Mouse (Mus musculus) gastrocnemius, postnatal 10 days (tissue): ENCODE data around the gene Gtf2f2. TPM values are rescaled to one million over a fixed set of nuclear protein-coding genes. Genes with fewer than 3 reads are reported as not detected.
"Not testable (repeated sequence)": the region's sequence is repeated elsewhere in the genome, so short reads cannot be mapped to it uniquely, and the experiment has no call there.

Experiments
- DNase-seq: peaks from one replicate; pipeline ENCODE4 v3.0.0; 2021; ENCODE audit warnings: mixed read lengths
- total RNA-seq, 2 experiments: library from RNA; stranded (reverse); gene quantifications; 2 replicates each; pipeline ENCODE4 v1.2.3; 2021

Gtf2f2 gene
- total RNA-seq, 2 experiments from 2014 or later: 14.2 to 14.9 TPM

- no peak for DNase-seq
These were observed 12.6 kb downstream of the Gtf2f2 start for GRCm38 (mm10) chr14:75998082-75998481.

DNA sequence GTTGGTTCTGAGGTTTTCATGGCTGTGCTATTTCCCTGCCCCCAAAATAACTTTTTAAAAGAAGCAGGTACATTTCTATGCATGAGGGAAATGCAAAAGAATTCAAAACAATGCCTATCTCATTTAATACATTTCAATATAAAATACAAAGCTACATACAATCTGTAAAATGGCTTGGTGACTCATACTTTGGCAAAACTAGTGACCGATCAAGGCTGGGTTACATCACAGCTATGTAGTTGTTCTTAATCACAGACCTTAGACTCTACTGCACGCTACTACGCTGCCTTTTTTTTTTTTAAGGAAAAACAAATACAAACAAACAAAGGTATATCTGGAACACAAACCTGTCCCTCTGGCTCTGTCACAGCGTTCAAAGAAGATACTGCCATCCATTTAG, 18.3 kb downstream of the Gtf2f2 start:
- no peak for DNase-seq

DNA sequence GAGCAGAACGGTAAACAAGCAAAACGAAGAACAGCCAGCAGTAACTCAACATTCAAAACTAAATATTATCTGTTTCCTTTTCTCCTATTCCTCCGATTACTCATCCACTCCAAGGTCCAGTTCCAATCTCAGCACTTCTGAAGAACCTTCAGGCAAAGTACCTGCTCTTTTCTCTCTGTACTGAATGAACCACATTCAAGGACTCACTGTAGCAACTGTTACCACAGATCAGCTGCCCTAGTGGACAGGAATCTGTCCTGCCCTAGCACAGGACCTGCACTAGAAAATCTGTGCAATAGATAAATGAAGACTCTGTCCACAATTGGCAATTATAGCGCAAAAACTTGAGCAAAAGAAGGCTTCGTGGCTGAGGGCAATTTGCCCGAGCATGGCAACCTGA, 19.7 kb downstream of the Gtf2f2 start:
- DNase-seq: no peak

GRCm38 (mm10) chr14:75989168-75989567, 21.5 kb downstream of the Gtf2f2 start:
- DNase-seq: no peak

GRCm38 (mm10) chr14:75986878-75987483, 23.7 kb downstream of the Gtf2f2 start:
- DNase-seq: no peak

DNA sequence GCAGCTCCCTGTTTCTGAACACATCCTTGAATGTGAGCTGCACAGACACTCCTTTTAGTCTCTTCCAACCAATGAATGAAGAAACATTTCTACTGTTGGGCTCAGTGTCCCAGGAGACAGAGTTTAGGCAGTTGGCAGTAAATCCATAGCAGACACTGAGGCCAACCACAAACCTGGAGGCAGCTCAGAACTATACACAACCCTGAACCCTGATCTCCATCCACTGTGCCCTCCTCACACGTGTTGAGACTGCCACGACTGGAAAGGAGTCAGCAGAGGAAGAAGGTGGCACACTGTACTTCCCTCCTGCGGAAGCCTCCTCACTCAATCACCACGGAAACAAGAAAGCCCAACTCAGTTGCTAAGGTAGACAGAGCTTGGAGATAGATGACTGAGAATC, 25.6 kb downstream of the Gtf2f2 start:
- no peak for DNase-seq

DNA sequence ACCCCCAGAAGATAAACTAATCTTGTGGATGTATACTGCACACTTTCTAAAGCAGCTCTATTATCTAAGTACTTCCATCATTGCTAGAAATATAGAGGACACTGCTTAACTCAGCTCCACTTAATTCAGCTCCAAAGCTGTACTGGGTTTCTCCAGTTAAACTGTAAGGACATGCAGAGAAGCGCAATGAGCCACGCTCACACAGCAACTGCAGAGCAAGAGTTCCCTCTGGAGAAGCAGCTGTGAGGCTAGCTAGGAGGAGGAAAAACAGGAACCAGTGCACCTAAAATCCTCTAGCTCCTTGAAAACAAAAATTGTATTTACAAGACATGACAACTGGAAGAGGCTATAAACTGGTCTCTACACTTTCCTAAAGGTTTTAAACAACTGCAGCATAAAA, 26.8 kb downstream of the Gtf2f2 start:
- no peak for DNase-seq

- no peak for DNase-seq
These were observed 29.4 kb downstream of the Gtf2f2 start for GRCm38 (mm10) chr14:75981231-75981630.

GRCm38 (mm10) chr14:75976107-75976506, 34.6 kb downstream of the Gtf2f2 start:
- no peak for DNase-seq

DNA sequence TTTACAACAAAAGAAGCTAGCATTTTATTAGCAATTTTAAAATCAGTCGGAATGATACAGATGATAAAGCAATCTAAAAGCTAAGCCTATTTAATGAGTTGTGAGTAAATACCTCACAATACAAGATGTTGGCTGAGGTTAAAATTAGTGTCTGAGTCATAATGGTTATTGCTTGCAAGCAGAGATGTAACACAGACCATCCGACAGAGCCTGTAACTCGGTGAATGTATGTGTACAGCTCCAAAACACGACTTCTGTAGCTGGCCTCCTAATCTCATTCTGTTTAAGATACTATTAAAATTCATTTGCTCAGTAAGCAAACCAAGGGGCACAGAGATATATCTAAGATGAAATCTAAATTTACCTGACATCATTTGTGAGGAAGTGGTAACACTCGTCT, 43.4 kb downstream of the Gtf2f2 start:
- no peak for DNase-seq

- no peak for DNase-seq
These were observed 46.2 kb downstream of the Gtf2f2 start for GRCm38 (mm10) chr14:75964433-75964832.

DNA sequence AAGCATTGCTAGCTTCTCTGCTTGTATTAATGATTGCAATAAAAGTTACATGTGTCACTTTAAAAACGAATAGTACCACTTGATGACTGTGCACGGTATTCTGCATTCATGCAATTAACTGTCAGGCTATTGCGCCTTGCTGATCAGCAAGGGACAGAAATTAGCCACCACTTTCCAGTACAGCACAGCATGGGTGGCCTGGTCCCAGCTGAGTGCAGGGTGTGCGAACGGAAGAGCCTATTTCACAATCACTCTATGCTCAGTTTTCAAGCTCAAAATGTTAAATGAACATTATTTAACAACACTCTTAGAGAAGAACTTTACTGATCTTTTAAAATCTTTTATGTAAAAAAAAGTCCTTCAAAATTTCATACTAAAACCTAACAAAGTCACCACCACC, 46.7 kb downstream of the Gtf2f2 start:
- no peak for DNase-seq

GRCm38 (mm10) chr14:75963215-75963614, 47.5 kb downstream of the Gtf2f2 start:
- no peak for DNase-seq

DNA sequence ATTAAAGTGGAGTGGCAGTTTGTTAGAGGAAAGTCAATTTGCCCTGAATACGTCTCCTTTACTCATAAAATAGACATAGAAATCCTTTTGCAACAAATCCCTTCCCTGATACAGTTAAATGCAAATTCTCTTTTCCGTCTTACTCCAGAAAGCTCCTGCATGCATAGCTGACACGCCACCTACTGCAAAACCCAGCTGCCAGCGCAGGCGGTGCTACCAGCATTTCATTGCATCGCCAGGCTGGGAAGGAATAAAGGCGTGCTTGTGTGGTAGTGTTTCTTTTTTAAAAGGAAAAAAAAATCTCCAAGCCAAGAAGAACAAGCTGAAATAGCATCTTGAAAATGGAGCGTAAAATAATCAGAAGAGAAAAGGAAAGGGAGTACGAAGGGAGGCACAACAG, 48.4 kb downstream of the Gtf2f2 start:
- DNase-seq: no peak

- DNase-seq: no peak
These were observed 55.9 kb downstream of the Gtf2f2 start, which contains the start of gene Kctd4 for GRCm38 (mm10) chr14:75954766-75955165. Gene Kctd4 (plus strand): TSS chr14:75955009.

DNA sequence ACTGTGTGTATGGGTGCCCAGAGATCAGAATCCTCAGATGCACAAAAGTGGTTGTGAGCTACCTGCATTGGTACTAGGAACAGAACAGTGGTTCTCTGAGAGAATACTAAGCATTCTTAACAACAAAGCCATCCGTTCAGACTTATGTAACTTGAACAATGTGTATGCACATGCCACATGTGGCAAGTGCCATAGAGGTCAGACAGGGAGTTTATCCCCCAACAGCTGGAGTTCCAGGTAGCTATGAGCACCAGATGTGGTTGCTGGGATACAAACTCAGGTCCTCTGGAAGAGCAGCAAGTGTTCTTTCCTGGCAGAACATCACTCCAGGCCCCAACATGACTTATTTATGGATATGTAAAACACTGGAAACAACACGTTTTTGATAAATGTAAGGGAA, 57.7 kb downstream of the Gtf2f2 start:
- no peak for DNase-seq

DNA sequence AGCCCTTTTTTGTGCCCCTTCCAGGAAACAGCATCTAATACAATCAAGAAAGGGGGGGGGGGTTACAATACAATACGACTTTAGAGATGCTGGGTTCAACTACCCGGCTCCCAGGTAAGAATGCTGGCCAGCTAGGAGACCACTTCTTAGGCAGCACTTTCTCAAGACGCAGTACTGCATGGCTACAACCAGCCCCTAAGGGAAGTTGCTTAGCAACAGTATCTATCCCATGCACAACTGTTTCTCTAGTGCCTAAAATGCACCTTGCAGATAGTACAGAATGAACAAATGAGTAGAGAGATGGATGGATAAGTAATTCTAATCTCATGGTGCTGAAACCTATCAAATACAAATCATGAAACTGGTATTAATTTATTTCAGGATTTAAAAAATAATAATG, 63.0 kb downstream of the Gtf2f2 start:
- DNase-seq: no peak

DNA sequence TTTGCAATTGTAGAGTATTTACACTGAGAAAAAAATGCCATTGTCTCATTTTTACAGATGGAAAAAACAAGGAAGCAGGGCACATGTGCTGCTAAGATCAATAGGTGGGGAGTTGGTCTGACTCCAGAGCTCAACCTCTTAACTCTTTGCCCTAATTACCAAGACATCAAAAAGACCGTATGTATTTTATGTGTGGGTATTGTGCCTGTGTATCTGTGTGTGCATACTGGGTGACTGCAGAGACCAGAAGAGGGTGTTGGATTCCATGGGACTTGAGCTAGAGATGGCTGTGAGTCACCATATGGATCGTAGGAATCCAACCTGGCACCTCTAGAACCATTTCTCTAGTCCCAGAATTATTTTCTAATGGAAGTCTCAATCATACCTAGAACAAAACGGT, 68.3 kb downstream of the Gtf2f2 start:
- no peak for DNase-seq

- DNase-seq: no peak
These were observed 69.2 kb downstream of the Gtf2f2 start for GRCm38 (mm10) chr14:75941500-75941899.

DNA sequence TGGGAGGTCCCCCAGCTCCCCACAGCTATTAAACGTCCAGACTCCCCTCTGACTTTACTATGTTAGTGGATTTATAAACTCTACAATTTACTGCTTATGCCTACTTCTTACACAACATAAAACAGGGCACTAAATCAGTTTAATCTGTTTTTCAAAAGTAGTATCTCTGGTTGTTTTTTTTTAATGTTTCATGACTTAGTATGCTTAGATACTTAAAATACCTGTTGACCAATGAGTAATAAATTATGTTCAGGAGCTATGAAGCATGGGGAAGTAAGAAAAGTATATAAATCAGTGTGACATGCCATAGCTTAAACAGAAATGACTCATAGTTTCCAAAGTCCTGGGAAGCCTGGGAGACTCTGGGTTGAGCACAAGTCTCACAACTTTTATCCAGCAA, 73.0 kb downstream of the Gtf2f2 start:
- no peak for DNase-seq

GRCm38 (mm10) chr14:75934359-75934758, 76.3 kb downstream of the Gtf2f2 start:
- no peak for DNase-seq

DNA sequence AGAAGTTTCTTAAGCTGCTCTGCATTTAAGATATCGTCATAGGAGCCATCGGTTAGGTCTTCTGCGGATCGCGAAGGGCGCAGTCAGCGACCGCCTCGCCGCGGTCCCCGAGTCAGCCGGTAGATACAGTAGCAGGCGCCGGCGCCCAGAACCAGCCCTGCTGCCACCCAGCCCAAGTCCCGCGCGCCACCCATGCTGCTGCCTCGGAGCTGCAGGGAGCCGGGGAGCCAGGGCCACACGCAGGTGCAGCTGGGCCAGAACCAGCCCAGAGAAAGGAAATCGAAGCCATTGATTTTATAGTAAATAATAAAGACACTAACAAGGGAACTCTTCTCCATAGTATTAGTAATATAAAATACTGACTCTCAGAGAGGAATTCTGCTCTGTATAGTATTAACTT, 79.4 kb downstream of the Gtf2f2 start:
- no peak for DNase-seq

DNA sequence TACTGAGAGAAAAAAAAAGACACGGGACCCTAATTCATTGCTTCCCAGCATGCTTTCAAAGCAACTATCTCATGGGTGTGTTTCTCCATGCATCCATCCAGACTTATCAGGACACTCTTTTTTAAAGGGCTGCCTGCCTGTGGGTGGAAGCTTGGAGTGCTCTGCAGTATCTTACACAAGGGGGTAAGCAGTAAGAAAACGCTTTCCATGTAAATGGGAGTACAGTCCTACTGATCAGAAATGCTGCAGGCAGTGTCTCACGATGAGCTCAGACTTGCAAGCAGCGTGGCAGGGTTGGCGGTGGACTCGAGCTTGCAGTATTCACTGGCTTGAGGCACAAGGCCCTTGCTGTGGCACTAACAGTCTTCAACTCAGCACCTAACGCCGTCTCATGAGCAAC, 81.0 kb downstream of the Gtf2f2 start:
- DNase-seq: not testable (repeated sequence)

GRCm38 (mm10) chr14:75923314-75924052, 87.2 kb downstream of the Gtf2f2 start:
- no peak for DNase-seq
